Mouse (Mus musculus) right cerebral cortex, postnatal 25 days (tissue): ENCODE results near the gene Gm45902.

Experiments used
- DNase-seq: peaks from one replicate; pipeline ENCODE4 v3.0.0; 2022

The Gm45902 gene

GRCm38 (mm10) chr2:3512552-3513454 lies at the start of gene Gm45902, which contains the start of the genes Hspa14 and Cdnf:
TSS of gene Gm45902 (minus strand) at chr2:3512790.
TSS of gene Hspa14 (minus strand) at chr2:3512814.
TSS of gene Cdnf (plus strand) at chr2:3513030.
- DNase-seq = peak; percentile 97

DNA sequence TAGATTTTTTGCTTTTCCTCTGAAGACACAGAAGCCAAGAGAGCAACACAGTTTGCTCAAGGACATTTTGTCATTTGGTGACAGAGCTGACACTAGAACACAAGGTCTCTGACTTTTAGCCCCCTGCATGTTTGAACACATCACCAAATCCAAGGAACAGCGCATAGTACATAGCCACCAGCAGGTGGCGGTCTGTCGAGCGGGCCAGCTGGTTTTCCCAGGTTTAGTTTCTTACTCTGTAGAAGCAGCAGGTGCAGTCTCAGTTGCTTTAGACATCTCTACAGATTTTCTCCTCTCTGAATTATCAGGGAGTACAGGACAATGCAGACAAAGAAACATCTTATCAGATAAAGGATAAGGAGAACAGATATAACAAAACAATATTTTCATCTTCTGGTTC lies 34.0 kb upstream of the Gm45902 start:
- peak; percentile 38 for DNase-seq

GRCm38 (mm10) chr2:3546055-3546454 lies 33.5 kb upstream of the Gm45902 start:
- no peak for DNase-seq

DNA sequence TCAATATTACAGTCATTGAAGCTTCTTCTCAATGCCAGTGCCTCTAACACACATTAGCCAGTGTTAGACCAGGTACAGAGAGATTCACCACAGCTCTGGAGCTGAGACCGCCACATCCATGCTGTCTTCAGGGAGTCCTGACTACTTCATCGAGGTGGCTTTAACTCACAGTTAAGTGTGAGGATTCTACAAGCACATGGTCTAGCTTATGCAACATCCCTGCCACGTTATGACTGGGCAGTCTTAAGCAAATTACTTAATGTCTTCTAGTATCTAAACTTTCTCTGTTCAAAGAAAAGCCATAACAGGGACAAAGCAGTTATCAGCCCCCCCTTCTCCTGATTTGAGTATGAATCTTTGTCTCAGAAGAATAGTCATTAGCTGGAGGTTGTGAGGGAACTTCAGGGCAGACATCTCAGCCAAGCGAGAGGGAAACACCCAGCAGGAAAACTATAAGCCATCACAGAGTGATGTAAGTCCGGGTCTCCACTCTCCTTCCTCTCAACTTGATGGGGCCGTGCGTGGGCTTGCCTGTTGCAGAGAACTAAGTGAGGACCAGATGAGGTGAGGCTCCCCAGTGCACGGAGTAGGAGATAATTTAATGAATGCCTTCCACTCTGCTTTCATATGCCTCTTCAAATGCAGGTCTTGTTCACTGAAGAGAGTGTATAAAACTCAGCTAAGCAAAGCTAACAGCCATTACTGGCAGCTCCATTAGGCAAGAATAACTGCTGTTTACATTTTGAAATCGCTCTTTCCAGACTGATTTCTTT lies 28.9 kb upstream of the Gm45902 start:
- DNase-seq = no peak

- DNase-seq = no peak
Measured at GRCm38 (mm10) chr2:3526288-3526687, 13.7 kb upstream of the Gm45902 start.

DNA sequence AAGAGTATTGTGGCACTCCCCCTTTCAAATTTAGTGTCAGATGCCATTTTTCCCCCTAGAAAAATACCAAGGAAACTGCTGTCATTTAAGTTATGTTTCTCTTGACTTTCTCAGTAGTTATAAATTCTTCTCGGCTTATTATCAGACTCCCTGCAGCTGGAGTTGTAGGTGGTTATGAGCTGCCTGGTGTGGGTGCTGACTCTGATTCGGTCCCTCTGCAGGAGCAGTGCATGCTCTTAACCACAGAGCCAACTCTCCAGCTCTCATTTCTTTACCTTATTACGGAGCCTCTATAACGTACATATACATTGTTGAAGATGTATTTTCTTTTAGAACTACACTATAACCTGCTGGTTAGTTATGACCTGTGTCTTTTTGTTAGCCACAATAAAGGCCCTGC lies 10.0 kb upstream of the Gm45902 start:
- DNase-seq = no peak

- no peak for DNase-seq
Measured at GRCm38 (mm10) chr2:3512076-3512475, 514 bp downstream of the Gm45902 start.

DNA sequence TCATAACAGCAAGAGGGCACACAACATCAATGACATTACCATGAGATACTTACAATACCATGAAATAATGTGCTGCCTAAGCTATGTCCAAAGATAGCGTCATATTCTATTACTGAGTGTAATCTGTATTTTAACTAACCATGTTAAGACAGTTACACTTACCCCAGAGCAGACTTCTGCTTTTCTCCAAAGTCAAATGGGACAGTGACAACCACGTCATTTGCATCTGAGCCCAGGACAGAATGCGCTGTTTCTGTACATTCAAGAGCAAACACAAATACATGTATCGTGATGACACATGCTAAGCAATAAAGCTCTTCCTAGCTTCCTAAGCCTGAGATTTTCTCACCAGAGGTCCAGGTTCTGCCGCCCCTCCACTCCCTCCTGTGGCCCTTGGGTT lies 11.7 kb downstream of the Gm45902 start:
- no peak for DNase-seq

GRCm38 (mm10) chr2:3499543-3499942 lies 13.0 kb downstream of the Gm45902 start:
- no peak for DNase-seq

GRCm38 (mm10) chr2:3493833-3494409 lies 18.7 kb downstream of the Gm45902 start:
- no peak for DNase-seq

GRCm38 (mm10) chr2:3489816-3490215 lies 22.8 kb downstream of the Gm45902 start:
- DNase-seq = no peak

- no peak for DNase-seq
Measured at GRCm38 (mm10) chr2:3480239-3480638, 32.4 kb downstream of the Gm45902 start.

GRCm38 (mm10) chr2:3475746-3476251 lies 36.8 kb downstream of the Gm45902 start:
- DNase-seq = no peak

DNA sequence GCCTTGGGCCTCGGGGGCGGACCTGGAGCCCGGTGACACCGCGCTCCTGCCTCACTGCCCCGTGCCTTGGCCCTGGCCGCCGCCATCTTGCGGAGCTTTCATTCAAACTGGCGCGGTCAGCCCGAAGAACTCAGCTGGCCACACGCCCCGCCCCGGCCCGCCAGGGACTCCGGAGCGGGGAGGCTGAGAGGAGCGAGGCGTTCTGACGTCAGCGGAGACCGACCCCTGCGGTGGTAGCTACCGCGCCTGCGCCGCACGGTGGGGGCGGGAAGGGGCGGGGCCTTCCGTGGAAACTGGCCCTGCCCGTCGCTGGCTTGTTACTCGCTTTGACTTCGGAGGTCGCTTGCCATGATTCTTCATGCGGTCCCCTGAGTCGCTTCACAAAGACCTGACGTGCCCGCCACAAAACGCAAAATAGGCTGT lies 37.7 kb downstream of the Gm45902 start, which contains the start of gene Suv39h2:
Gene Suv39h2 (minus strand): TSS at position 171 of the 423 bp plus-strand sequence.
- peak; percentile 97 for DNase-seq

DNA sequence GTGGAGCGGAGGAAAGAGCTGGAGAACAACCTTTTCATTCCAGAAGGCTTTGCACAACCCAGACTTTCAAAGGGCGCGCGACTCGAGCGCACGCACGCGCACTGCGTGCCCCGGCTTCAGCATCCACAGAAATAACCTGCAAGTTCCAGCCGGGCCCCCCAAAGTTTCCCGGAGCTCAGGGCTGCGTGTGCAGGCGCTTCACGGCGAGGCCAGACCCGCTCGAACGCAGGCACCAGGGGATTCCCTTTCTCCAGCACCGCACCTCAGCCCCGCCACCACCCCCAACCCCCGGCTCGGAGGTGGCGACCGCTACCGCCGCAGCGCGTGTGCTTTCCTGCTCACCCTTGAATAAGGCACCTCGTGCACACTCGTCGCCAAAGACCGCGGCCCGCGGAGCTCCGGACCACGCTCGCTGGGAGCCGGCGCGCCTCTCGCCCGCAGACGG lies 38.2 kb downstream of the Gm45902 start:
- DNase-seq = peak; percentile 59

GRCm38 (mm10) chr2:3473891-3474290 lies 38.7 kb downstream of the Gm45902 start:
- DNase-seq = no peak

DNA sequence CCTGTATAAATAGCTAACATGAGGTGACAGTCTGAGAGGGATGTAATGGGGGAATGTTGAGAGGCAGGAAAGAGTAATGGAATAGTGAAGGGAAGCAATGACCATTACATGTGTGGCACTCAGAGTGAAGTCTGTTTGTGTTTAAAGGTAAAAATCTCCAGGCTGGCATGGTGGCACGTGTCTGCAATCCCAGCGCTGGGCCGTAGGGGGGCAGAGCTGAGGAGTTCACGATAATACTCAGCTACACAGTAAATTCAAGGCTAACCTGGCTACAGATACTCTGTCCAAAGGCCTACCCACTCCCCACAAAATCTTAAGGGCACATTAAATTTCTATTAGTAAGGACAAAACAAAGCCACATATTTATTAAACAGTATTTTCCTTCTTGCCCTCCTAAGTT lies 56.0 kb downstream of the Gm45902 start:
- no peak for DNase-seq
